Mouse (Mus musculus) monocyte, adult 5-6 weeks (primary cell): ENCODE measurements around the gene Smc1a. TPM values are rescaled to one million over a fixed set of nuclear protein-coding genes. Genes with fewer than 3 reads are reported as not detected.
"Not testable (repeated sequence)": the region's sequence is repeated elsewhere in the genome, so short reads cannot be mapped to it uniquely, and the experiment has no call there.

Experiments used
- ATAC-seq: fragments of 153-309, 156-312 bp; replicated peaks from 2 replicates; pipeline ENCODE4 v1.8.0; 2017; ENCODE audit warnings: mild to moderate bottlenecking; ENCODE audit not compliant: low TSS enrichment, insufficient number of reproducible peaks, severe bottlenecking, poor library complexity, low FRiP score
- total RNA-seq: library from RNA; stranded (forward); fragments of 200-1000, 200-491, 200-594 nt; gene quantifications from 3 replicates; pipeline ENCODE4 v1.2.3, GENCODE M21; 2017

Gene Smc1a
- total RNA-seq: 147 to 201 TPM (median 184 TPM) in 3 replicates

DNA sequence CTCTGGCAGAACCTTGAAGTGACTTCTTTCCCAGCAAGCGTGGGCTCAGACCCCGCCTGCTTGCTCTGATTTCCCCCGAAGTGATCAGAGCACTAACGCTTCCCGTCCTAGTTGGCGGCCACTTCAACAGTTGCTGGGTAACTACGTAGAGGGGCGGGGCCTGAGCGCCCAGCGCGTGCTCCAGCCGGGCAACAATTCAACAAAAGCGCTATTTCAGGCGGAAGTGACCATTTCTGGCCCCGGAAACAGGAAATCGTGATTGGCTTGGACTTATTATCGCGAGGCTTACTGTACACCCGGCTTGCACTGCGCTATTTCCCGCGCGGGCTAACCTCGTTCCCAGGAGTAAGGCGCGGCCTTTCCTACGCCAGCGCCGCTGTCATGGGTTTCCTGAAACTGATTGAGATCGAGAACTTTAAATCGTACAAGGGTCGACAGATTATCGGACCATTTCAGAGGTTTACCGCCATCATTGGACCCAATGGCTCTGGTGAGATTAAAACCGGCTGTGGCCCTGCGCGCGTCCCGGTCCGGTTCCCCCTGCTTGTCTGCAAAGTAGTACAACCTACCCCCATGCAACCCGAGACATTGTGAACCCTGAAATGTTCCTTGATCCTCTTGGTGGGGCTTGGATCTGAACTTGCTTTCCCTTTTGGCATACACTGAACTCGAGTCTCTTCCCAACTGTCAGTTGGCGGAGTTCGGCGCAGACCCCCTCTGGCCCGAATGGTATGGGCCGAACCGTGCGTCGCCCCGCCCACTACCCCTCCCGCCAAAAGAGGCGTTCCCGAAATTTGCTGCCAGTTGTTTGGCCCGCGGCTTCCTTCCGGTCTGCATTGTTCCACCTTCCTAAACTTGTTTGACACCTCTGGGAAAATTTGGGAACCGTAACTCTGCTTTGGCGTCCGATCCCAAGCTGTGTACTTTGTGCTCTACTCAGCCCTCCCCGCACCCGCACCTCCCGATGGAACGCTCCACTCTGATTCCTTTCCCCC, at the start of gene Smc1a, which contains the start of gene Ribc1:
TSS of gene Smc1a (plus strand) at position 278 of the 995 bp plus-strand sequence.
TSS of gene Ribc1 (minus strand) at position 145 of the 995 bp plus-strand sequence.
- ATAC-seq: peak; percentile 97

DNA sequence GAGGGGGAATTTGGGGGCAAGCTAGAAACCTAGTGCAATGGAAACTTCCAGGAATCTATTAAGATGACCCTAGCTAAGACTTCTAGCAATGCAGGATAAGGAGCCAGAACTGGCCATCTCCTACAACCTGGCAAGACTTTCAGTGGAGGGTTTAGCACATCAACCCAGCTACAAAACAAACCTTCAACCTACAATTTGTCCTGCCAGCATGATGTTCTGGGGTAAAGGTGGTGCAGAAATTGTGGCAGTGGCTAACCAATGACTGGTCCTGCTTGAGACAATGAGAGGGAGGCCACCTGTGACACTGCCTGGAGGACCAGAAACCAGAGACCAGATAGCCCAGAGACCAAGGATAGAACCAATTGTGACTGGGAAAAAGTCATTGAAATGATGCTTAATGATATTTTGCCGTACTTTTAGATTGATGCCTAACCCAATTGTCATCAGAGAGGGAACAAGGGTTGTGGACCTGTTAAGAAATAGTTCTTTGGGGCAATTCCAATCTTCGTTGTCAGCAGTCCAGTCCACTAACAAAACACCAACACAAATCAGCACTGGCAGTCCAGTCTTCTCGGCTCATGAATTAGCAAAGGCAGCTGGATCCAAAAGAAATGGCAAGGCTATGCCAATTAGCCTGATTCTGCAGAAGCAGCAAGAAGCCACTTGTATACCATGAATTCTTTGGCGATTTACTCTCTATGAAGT, 17.1 kb upstream of the Smc1a start:
- no peak for ATAC-seq

DNA sequence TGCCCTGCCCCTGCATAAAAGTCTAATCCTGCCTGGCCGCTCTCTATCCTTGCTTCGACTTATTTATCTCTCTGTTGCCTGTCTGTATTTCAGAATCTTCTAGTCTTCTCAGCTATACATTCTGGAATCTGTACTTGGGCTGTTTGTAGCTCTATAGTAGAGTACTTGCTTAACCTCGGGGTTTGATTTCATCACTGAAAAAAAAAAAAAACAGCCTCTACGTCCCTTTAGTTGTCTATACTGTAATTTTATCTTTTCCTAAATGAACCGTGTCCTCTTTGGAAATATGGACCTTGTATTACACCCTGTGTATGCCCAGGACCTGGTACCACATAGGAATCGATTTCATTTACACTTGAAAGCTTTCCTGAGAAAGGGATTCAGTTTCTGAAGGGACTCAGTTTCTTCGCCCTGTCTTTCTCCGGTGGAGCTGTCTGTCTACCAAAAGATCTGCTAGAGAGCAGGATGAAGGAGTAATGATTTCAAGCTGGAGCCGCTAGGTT, 15.0 kb upstream of the Smc1a start:
- ATAC-seq: no peak

DNA sequence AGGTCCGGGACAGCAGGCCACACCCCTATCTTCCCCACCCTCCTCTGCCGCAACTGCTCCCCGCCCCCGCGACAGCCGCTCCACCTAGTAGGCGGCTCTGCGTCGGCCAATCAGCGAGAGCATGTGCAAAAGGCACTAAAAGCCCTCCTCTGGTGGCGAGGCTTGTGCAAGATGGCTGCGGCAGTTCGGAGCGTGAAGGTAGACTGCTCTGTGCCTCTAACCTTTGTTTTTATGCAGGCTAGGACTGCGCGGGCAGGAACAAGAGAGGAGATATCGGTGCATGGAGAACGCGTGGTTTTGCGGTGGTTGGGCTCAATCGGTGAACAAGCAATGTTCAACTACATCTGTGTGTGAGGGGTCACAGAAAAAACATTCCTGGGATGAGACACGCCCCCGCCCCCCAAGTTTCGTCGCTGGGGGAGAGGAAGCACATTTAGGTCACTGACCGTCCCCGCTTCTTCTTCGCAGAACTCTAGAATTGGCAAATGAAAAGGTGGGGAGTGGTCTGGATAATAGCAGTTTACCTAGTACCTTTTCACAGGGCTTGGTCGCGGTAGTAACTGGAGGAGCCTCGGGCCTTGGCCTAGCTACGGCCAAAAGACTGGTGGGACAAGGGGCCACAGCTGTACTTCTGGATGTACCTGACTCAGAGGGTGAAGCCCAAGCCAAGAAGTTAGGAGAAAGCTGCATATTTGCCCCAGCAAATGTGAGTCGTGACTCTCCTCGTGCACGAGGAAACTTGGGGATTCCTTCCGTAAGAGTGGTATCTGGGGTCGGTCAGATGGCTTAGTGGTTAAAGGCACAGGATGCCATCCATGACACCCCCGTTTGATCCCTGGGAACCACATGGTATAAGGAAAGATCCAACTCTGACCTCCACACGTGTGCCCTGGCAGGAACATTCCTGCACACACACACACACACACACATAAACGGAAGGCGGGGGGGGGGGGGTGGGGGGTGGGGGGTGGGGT, 14.2 kb upstream of the Smc1a start, which contains the start of gene Hsd17b10:
TSS of gene Hsd17b10 (plus strand) at position 109 of the 974 bp plus-strand sequence.
- ATAC-seq: peak; percentile 98

DNA sequence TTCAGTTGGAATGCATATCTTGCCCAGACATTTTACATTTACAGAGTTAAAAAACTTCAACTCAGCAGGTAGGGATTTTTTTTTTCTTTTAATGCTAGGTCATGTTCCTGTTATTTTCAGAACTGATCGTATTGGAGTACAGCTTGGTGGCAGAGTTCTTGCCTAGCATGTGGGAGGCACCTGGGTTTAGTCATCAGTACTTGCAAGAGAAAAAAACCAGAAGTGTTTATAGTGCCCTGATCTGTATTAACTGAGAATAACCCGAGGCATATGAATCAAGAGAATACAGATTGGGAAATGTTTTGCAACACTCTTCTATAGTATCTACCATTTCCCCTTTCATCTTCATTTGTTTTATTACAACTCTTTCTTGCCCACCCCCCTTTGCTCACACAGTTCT, 13.4 kb upstream of the Smc1a start:
- no peak for ATAC-seq

DNA sequence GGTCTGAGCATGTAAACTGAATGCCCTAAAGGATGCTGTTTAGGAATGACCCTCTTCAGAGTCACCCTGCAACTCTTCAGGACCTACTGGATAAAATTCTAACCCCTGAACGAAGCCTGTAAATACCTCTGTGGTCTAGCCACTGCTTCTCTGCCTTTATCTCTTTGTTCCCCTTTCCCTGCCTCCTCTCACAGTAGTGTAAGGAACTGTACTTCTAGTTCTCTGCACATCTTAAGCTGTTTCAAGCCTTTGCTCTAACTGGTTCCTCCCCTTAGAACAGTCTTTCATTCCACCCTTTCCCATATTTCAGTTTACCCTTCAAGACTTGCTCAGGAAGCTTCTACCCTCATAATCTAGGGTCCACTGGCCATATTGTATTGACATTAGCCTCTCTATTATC, 8.4 kb upstream of the Smc1a start:
- ATAC-seq: no peak

DNA sequence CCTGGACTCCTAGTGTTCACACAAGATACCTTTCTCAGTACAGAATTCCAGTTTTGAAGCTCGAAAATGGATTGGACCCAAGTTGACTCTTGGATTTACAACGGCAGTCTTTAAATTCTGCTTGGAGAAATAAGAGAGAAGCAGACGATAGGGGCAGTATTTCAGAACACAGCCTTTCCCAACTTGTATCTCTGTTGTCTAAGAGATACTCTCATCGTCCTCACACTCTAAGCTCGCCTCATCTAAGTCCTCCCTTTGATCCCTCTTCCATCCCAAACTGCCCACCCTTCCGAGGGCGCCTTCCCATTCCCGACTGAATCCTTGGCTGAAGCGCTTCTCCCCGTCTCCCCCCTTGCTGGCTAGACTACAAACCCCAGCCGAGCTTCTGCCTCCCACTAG, 477 bp upstream of the Smc1a start:
- no peak for ATAC-seq

DNA sequence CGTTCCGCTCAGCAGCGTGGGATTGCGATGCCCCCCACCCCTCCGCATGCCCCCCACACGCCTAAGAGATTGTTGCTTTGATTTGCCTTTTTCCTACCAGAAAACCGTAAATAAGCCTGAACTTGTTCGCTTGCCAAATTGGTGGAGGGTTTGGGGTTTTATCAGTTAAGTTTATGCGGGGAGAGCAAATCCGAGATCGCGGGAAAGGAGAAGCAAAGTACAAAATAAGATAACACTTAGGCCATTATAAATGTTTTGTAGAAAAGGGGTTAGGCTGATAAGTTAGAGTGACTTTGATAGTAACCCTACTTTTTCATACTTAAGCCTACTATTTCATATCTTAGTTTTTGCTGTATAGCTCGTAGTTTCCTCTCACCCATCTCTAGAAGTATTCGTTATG, 958 bp downstream of the Smc1a start:
- no peak for ATAC-seq

DNA sequence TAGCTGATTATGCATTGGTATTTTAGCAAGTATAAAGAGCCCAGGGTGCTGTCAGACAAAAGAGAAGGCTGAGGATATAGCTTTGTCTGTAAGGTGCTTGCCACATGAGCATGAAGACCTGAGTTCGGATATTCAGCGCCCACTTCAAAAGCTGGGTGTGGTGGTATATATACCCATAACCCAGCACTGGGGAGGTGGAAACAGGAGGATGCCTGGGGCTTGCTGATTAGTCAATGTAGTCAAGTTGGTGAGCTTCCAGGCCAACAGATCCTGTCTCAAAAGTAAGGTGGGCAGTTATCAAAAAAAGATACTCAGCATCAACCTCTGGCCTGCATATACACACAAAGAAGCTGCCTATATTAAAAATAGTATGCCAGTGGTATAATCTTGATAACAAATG, 3.1 kb downstream of the Smc1a start:
- no peak for ATAC-seq

DNA sequence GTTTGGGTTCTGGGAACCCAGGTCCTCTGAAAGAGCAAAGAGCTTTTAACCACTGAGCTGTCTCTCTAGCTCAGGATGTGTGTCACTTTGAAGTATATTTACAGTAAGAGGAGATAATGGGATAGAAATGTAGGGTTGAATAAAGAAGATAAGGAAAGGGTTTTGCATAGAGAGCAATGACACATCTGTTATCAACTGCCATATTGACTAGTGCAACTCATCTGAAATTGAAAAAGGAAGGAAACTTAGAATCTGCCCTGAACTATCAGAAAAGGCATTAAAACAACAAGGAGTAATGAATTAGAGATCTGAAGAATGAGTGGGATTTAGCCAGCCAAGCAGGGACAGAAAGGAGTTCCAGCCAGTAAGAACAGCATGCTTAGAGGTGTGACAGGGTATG, 23.6 kb downstream of the Smc1a start:
- ATAC-seq: no peak

DNA sequence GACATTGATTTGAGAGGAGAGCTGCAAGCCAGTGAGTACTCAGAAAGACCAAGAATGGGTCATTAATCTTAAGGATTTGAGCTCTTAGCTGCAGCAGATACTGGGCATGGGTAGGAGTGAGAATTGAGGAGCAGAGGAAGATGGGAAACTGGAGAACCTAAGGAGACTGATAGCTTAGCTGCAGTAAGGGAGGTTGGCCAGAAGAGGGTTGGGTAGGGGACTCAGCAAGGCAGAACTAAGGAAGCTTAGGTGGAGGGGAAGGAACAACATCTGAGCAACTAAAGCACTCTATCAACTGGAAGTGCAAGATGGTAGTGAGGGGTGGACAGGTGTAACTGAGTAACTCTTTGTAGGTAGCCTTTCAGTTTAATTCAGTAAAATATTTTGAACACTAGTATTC, 31.0 kb downstream of the Smc1a start:
- no peak for ATAC-seq

DNA sequence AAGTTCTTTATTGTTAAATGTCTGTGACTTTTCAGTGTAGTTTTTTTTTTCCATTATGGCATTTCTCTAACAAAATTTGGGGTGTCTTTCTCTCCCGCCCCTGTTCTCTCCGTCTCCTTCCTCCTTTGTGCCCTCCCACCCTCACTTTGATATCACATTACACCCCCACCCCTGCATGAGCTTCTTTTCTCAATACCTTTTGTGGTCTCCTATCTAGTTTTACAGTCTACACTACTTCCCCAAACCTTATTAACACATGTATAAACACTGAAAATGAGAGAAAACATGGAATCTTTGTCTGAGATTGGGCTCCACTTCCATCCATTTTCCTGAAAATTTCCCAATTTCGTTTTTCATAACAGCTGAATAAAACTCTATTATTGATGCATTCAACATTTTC, 36.3 kb downstream of the Smc1a start:
- no peak for ATAC-seq

DNA sequence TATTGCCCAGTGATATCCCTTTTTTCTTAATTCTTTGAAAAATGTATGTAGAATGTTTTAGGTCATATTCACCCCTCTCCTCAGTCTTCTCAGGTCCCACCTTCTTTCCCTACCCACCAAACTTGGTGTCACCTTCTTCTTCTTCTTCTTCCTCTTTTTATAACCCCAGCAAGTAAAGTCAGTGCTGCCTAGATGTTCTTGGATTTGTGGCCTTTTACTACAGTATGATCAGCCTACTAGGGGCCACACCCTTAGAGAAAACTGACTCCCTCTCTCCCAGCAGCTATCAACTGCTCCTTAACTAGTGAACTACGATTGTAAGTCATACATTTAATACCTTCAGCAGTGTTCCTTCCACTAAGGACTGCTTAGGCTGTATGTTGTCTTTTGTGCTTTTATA, 37.9 kb downstream of the Smc1a start:
- no peak for ATAC-seq

DNA sequence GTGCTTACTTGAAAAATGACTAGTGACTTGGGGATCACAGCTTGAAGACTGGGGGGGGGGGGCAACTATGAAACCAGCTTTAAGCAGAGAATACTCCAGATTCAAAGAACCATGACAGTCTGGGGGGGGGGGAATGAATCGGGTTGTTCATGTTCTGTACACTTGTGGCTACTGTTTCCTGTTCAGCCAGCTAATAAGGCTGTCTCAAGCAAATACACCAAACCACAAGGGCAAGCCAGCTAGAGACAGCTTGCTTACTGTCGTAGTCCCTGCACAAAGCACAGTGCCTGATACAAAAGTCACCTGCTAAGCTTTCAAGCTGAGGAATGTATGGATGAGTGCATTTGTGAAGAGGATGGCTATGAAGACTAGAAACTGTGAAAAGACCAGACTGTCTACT, 49.4 kb downstream of the Smc1a start:
- ATAC-seq: no peak

DNA sequence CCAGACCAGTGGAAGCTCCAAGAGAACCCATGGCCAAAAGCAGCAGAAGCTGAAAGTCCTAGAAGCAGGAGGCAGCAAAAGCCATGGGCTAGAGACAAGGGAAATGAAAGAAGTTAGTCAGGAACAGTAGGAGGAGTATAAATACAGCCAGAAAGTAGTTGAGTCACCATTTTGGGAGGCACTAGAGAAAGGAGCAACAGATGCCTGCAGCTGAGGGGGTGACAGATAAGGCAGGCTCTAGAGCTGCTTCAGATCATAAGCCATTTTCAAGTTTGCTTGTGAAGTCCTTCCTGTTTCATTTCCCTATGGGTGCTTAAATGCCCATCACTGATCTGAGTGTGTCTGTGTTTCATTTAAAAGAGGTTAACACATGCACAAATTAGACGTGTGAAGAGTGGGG, 51.6 kb downstream of the Smc1a start:
- no peak for ATAC-seq

DNA sequence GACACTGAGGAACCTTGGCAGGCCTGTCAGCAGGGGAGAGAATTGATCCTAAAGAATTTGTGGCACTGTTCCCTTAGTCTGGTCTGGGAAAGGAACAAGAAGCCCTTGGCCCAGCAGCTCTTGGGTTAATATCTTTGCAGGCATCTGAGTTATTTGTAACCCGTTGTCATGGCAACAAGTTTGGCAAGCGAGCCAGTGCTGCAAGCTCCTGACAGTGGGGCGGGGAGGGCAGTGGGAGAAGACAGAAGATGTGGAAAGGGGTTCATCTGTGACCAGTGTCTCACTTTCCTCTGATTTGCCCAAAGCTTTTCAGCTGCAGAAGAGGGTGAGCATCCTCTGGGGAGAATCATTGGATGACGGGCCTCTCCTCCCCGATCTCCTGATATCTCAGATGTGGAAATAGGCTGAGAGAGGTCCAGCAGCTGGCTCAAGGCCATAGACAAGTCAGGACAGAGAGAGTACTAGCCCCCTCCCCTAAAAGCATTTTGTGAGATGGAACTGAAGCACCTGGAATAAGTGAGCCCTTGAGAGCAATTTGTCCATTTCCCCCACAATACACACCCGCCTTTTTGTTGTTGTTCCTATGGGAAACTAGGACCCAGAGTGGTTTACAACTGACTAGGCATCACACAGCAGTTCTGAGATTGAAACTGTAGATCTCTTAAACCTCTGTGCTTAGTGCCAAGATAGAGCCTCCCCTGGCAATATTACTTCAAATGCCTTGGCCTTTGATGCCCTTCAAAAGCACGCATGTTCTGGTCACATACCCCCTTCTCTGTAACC, 73.8 kb downstream of the Smc1a start:
- ATAC-seq: not testable (repeated sequence)

DNA sequence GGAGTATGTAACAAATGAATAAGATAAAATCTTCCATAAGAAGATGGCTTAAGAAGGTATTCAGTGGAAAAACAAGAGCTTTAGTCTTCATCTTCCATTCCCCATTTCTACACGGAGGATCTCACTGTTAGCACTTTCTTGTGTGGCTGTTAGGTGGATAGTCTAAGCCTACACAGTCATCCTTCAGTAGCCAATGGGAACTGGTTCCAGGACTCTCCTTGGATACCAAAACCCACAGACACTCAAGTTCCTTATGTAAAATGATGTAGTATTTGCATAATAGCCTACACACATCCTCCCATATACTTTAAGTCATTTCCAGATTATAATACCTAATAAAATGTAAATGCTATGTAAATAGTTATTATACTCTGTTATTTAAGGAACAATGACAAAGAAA, 81.3 kb downstream of the Smc1a start:
- ATAC-seq: no peak
